Mouse (Mus musculus) G1E (cell line): ENCODE results near the gene Pdcd2l. TPM values are rescaled to one million over a fixed set of nuclear protein-coding genes. Genes with fewer than 3 reads are reported as not detected.

Experiments used
- ATAC-seq: 2 replicates; pipeline ENCODE4 v1.8.0; 2016; ENCODE audit warnings: mild to moderate bottlenecking; ENCODE audit not compliant: insufficient number of reproducible peaks, poor library complexity, low FRiP score, severe bottlenecking; ENCODE audit errors: extremely low read depth
- DNase-seq: peaks from one replicate; pipeline ENCODE4 v3.0.0; 2012; ENCODE audit warnings: low spot score
- H3K27me3 ChIP-seq: 2 replicates; pipeline ENCODE4 v1.6.1; 2012; ENCODE audit warnings: mild to moderate bottlenecking, low read length, inconsistent platforms; ENCODE audit not compliant: insufficient read depth
- H3K36me3 ChIP-seq: replicated peaks from 2 replicates; pipeline ENCODE3; 2012; ENCODE audit warnings: mild to moderate bottlenecking, inconsistent platforms
- H3K4me1 ChIP-seq: 2 replicates; pipeline ENCODE4 v1.6.1; 2012; ENCODE audit warnings: low read depth, low read length, inconsistent platforms, mixed read lengths; ENCODE audit not compliant: insufficient read depth
- H3K4me3 ChIP-seq: 2 replicates; pipeline ENCODE4 v1.5.1; 2012; ENCODE audit warnings: low read depth, mild to moderate bottlenecking, inconsistent platforms, low read length, moderate library complexity, mixed read lengths
- H3K9me3 ChIP-seq: replicated peaks from 2 replicates; pipeline ENCODE4 v1.6.1; 2012; ENCODE audit warnings: inconsistent platforms
- CTCF ChIP-seq: IDR thresholded peaks from 2 replicates; pipeline ENCODE4 v1.5.1; 2012; ENCODE audit warnings: low read depth, low read length, inconsistent platforms, mixed read lengths
- GATA1 ChIP-seq: IDR thresholded peaks from 2 replicates; pipeline ENCODE4 v1.6.1; 2012; ENCODE audit warnings: borderline replicate concordance, low read length, inconsistent platforms, mixed read lengths
- GATA2 ChIP-seq: IDR thresholded peaks from 2 replicates; pipeline ENCODE4 v1.6.1; 2012; ENCODE audit warnings: low read depth, low read length, inconsistent platforms, borderline replicate concordance
- POLR2AphosphoS5 ChIP-seq: IDR thresholded peaks from 2 replicates; pipeline ENCODE4 v1.6.1; 2012; ENCODE audit warnings: low read depth, low read length, inconsistent platforms; ENCODE audit not compliant: insufficient replicate concordance
- TAL1 ChIP-seq: conservative IDR thresholded peaks from 2 replicates; pipeline ENCODE4 v1.6.1; 2012; ENCODE audit warnings: low read depth, low read length, inconsistent platforms, mixed read lengths
- polyA plus RNA-seq: library from polyadenylated mRNA; stranded (reverse); fragments of >175 nt; gene quantifications from 2 replicates; pipeline ENCODE4 v1.2.3, GENCODE M21; 2012
- total RNA-seq, 2 experiments: library from RNA; stranded (forward) in 1 of 2; stranded (reverse) in 1 of 2; fragments of 200-1000 nt in 1 of 2; fragments of >200 nt in 1 of 2; fragmentation: Nextera tagmentation in 1 of 2; gene quantifications; 2 replicates each; pipeline ENCODE4 v1.2.3; 2014 to 2017

Gene Pdcd2l
- total and polyA plus RNA-seq, 3 experiments: 6.9 to 49.8 (median 36.6) TPM

- ATAC-seq: peak; percentile 72
- H3K4me3 ChIP-seq: peak overlapping the region; percentile 72
- peak; percentile 92 for DNase-seq
- peaks cover 40% of the 10 kb centered on the region for H3K36me3 ChIP-seq
- TF ChIP-seq GATA1 (no peak), TAL1 (no peak), GATA2 (no peak), CTCF (no peak), POLR2AphosphoS5 (no peak)
- H3K9me3 ChIP-seq: no peaks in the 10 kb centered on the region
- H3K4me1 ChIP-seq: peaks cover 59% of the 10 kb centered on the region
- no peaks in the 10 kb centered on the region for H3K27me3 ChIP-seq
Measured at GRCm38 (mm10) chr7:34233909-34234609, 37.6 kb upstream of the Pdcd2l start.

- ATAC-seq: no peak
- Histone ChIP-seq H3K4me1 (peaks cover 67% of the 10 kb centered on the region), H3K9me3 (no peaks in the 10 kb centered on the region), H3K4me3 (peak overlapping the region; percentile 72), H3K27me3 (no peaks in the 10 kb centered on the region), H3K36me3 (peaks cover 40% of the 10 kb centered on the region)
- TF ChIP-seq POLR2AphosphoS5 (no peak), TAL1 (no peak), GATA1 (no peak), GATA2 (no peak), CTCF (no peak)
- DNase-seq: no peak
Measured at GRCm38 (mm10) chr7:34232785-34233725, 36.6 kb upstream of the Pdcd2l start.

- Histone ChIP-seq H3K36me3 (peaks cover 47% of the 10 kb centered on the region), H3K9me3 (no peaks in the 10 kb centered on the region), H3K4me1 (peaks cover 84% of the 10 kb centered on the region), H3K27me3 (no peaks in the 10 kb centered on the region), H3K4me3 (peak within 1 kb of the TSS; percentile 88)
- peak; percentile 66 for ATAC-seq
- peak; percentile 84 for DNase-seq
- TF ChIP-seq POLR2AphosphoS5: no peak
- TF ChIP-seq GATA2: no peak
- TF ChIP-seq CTCF: no peak
- no peak for TF ChIP-seq GATA1
- no peak for TF ChIP-seq TAL1
Measured at GRCm38 (mm10) chr7:34230116-34230515, 33.7 kb upstream of the Pdcd2l start, which contains the start of gene Gpi1. TSS of gene Gpi1 (minus strand) at chr7:34230336.

GRCm38 (mm10) chr7:34229691-34230111 lies 33.2 kb upstream of the Pdcd2l start:
- H3K27me3 ChIP-seq: no peaks in the 10 kb centered on the region
- no peaks in the 10 kb centered on the region for H3K9me3 ChIP-seq
- ATAC-seq: no peak
- H3K4me1 ChIP-seq: peaks cover 84% of the 10 kb centered on the region
- H3K4me3 ChIP-seq: peak overlapping the region; percentile 88
- TF ChIP-seq GATA2: no peak
- no peak for TF ChIP-seq POLR2AphosphoS5
- TF ChIP-seq GATA1: no peak
- no peak for TF ChIP-seq CTCF
- TF ChIP-seq TAL1: no peak
- peaks cover 51% of the 10 kb centered on the region for H3K36me3 ChIP-seq
- DNase-seq: peak; percentile 58

- ATAC-seq (no peak), DNase-seq (no peak)
- Histone ChIP-seq H3K4me1 (peaks cover 82% of the 10 kb centered on the region), H3K9me3 (no peaks in the 10 kb centered on the region), H3K27me3 (no peaks in the 10 kb centered on the region), H3K36me3 (peaks cover 56% of the 10 kb centered on the region), H3K4me3 (peak overlapping the region; percentile 88)
- TF ChIP-seq POLR2AphosphoS5 (no peak), GATA1 (no peak), TAL1 (no peak), CTCF (no peak), GATA2 (no peak)
Measured at GRCm38 (mm10) chr7:34229153-34229552, 32.7 kb upstream of the Pdcd2l start.

- Histone ChIP-seq H3K36me3 (peaks cover 61% of the 10 kb centered on the region), H3K9me3 (no peaks in the 10 kb centered on the region), H3K27me3 (no peaks in the 10 kb centered on the region), H3K4me3 (peak overlapping the region; percentile 88), H3K4me1 (peaks cover 85% of the 10 kb centered on the region)
- ATAC-seq (no peak), DNase-seq (no peak)
- TF ChIP-seq POLR2AphosphoS5 (no peak), GATA1 (no peak), TAL1 (no peak), CTCF (no peak), GATA2 (no peak)
Measured at GRCm38 (mm10) chr7:34228641-34229040, 32.2 kb upstream of the Pdcd2l start.
